Comparison of ENCODE assay signal across 16 mouse cellular contexts in the genomic region with DNA sequence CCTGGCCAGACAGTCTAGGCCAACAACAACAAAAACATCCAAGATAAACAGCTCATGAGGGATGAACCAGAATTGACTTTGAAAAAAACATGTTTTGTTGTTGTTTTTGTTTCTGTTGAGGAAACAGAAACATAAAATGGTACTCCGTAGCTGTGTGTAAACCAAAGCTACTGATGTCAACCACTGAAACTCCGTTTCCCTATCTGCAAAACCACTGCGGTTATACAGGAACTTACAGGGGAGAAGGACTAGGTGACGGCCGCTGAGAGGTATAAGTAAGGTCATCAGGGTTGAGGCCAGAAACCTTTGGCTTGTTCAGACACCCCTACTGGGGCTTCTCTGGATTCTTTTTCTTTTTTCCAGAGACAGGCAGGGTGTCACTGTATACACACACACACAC. TPM values are rescaled to one million over a fixed set of nuclear protein-coding genes. Genes with fewer than 3 reads are reported as not detected.
"Had no signal": no experiment of that assay in that cellular context is flagged by ENCODE, and none has a peak within 500 bp of the region (broad histone marks: within the 10 kb centered on the region; RNA-seq: fewer than 3 reads in every experiment).

No protein-coding gene starts in this region.

- H3K4me1 ChIP-seq: midbrain, embryonic 10.5 days; midbrain, embryonic 12.5 days; neural tube, embryonic 12.5 days; stomach, embryonic 15.5 days had no signal

- H3K36me3 ChIP-seq: midbrain, embryonic 10.5 days; midbrain, embryonic 12.5 days; neural tube, embryonic 12.5 days; stomach, embryonic 15.5 days had no signal

- DNase-seq: lung, adult 18-20 months; lung, embryonic 14.5 days; lung, postnatal 10 days; lung, postnatal 4 days; midbrain, embryonic 14.5 days; right cerebral cortex, postnatal 14 days; thymus, adult 2 months; thymus, postnatal 14 days; thymus, postnatal 36 days had no signal

- H3K4me3 ChIP-seq: midbrain, embryonic 10.5 days; midbrain, embryonic 12.5 days; myocyte; neural tube, embryonic 12.5 days; stomach, embryonic 15.5 days had no signal

- H3K27ac ChIP-seq: midbrain, embryonic 10.5 days; midbrain, embryonic 12.5 days; neural tube, embryonic 12.5 days; stomach, embryonic 15.5 days; stomach, postnatal 0 days had no signal

RNA-seq across cellular contexts. Expression of a gene that starts 35.9 kb away (rescaled TPM):
- total RNA-seq: neutrophil, adult 5-6 weeks had no signal
